Mouse (Mus musculus) heart, adult 2 months (tissue): ENCODE data around the gene Fmo3.

Experiments used
- CTCF ChIP-seq: fragments of 200-600 bp; IDR thresholded peaks from 2 replicates; pipeline ENCODE4 v1.8.1; 2022; ENCODE audit warnings: antibody characterized with exemption, mild to moderate bottlenecking, moderate library complexity
- EP300 ChIP-seq: fragments of 200-500 bp; IDR thresholded peaks from 2 replicates; pipeline ENCODE4 v1.6.1; 2011; ENCODE audit warnings: low read depth, low read length, control low read depth; ENCODE audit not compliant: insufficient read depth

- no peak for TF ChIP-seq CTCF
- no peak for TF ChIP-seq EP300
Measured at GRCm38 (mm10) chr1:162931880-162932279, 52.4 kb downstream of the Fmo3 start.
